Mouse (Mus musculus) kidney, postnatal 0 days (tissue): ENCODE measurements around the gene Cd151. TPM values are rescaled to one million over a fixed set of nuclear protein-coding genes. Genes with fewer than 3 reads are reported as not detected.

Experiments
- ATAC-seq: fragments of 200-750 bp; cut with Nextera tagmentation; replicated peaks from 2 replicates; pipeline ENCODE4 v1.8.0; 2017; ENCODE audit warnings: low read depth, moderate number of reproducible peaks, moderate TSS enrichment, moderate library complexity; ENCODE audit not compliant: low FRiP score
- DNase-seq: peaks from one replicate; pipeline ENCODE4 v3.0.0-alpha.2; 2016; ENCODE audit warnings: low spot score
- H3K27ac ChIP-seq: fragments of 300-500 bp; sonication (generic); 2 replicates; pipeline ENCODE4 v1.5.1; 2014; ENCODE audit warnings: mild to moderate bottlenecking
- H3K27me3 ChIP-seq: fragments of 300-500 bp; sonication (generic); 2 replicates; pipeline ENCODE4 v1.6.1; 2014; ENCODE audit warnings: low read length, mixed read lengths; ENCODE audit not compliant: insufficient read depth
- H3K36me3 ChIP-seq: fragments of 300-500 bp; sonication (generic); 2 replicates; pipeline ENCODE4 v1.6.1; 2014; ENCODE audit warnings: low read length, mixed read lengths; ENCODE audit not compliant: insufficient read depth
- H3K4me1 ChIP-seq: fragments of 300-500 bp; sonication (generic); replicated peaks from 2 replicates; pipeline ENCODE4 v1.6.1; 2014; ENCODE audit warnings: antibody characterized with exemption, low read length, mixed read lengths; ENCODE audit not compliant: insufficient read depth
- H3K4me2 ChIP-seq: fragments of 300-500 bp; sonication (generic); 2 replicates; pipeline ENCODE4 v1.6.1; 2014; ENCODE audit warnings: mild to moderate bottlenecking, low read length, moderate library complexity, mixed read lengths
- H3K4me3 ChIP-seq: fragments of 300-500 bp; sonication (generic); replicated peaks from 2 replicates; pipeline ENCODE4 v1.5.1; 2014; ENCODE audit warnings: low read depth, low read length
- H3K9ac ChIP-seq: fragments of 300-500 bp; sonication (generic); 2 replicates; pipeline ENCODE4 v1.6.1; 2014; ENCODE audit warnings: low read depth, low read length
- H3K9me3 ChIP-seq: fragments of 300-500 bp; sonication (generic); replicated peaks from 2 replicates; pipeline ENCODE4 v1.6.1; 2016; ENCODE audit warnings: low read length, inconsistent platforms, mixed read lengths
- CTCF ChIP-seq: IDR thresholded peaks from 2 replicates; pipeline ENCODE4 v1.5.1; 2016; ENCODE audit warnings: antibody characterized with exemption, low read depth, mild to moderate bottlenecking, moderate library complexity
- whole genome bisulfite sequencing: fragments of 180-500 bp; shearing (Covaris S2); extraction: QIAGEN DNeasy Blood & Tissue Kit; methylation state at CpG from one replicate; pipeline ENCODE4 v1.1.7; 2014; 5-methylcytosine and 5-hydroxymethylcytosine counted together
- polyA plus RNA-seq: library from polyadenylated mRNA; unstranded; fragments of >200 nt; fragmentation: Nextera tagmentation; extraction: Ambion mirVana; gene quantifications from 2 replicates; pipeline ENCODE4 v1.2.1, GENCODE M21; 2015

Cd151 gene
- polyA plus RNA-seq, 1 experiment from 2014 or later, result 36.1 TPM

DNA sequence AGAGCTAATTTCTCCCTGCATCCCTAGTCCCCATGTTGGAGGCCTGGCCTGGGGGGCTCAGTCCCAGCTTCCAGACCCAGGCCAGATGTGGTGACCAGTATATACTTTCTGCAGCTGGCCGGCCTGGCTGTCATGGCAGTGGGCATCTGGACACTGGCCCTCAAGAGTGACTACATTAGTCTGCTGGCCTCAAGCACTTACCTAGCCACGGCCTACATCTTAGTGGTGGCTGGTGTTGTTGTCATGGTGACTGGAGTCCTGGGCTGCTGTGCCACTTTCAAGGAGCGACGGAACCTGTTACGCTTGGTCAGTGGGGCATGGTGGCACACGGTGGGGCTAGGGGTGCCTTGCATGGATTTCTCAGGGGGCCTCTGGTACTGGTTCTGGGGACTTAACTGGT is 2.2 kb downstream of the Cd151 start:
- DNase-seq (no peak), ATAC-seq (no peak)
- TF ChIP-seq CTCF, result no peak
- Histone ChIP-seq H3K27ac (peak overlapping the region; percentile 96), H3K9ac (peak overlapping the region; percentile 80), H3K4me1 (peaks cover 51% of the 10 kb centered on the region), H3K36me3 (peaks cover 23% of the 10 kb centered on the region), H3K4me3 (peak overlapping the region; percentile 66; the same call in 1 of the 2 replicates), H3K4me2 (peak overlapping the region; percentile 85), H3K9me3 (no peaks in the 10 kb centered on the region), H3K27me3 (no peaks in the 10 kb centered on the region)
- 45% methylated on average over 6 of the region's 6 CpGs for WGBS

DNA sequence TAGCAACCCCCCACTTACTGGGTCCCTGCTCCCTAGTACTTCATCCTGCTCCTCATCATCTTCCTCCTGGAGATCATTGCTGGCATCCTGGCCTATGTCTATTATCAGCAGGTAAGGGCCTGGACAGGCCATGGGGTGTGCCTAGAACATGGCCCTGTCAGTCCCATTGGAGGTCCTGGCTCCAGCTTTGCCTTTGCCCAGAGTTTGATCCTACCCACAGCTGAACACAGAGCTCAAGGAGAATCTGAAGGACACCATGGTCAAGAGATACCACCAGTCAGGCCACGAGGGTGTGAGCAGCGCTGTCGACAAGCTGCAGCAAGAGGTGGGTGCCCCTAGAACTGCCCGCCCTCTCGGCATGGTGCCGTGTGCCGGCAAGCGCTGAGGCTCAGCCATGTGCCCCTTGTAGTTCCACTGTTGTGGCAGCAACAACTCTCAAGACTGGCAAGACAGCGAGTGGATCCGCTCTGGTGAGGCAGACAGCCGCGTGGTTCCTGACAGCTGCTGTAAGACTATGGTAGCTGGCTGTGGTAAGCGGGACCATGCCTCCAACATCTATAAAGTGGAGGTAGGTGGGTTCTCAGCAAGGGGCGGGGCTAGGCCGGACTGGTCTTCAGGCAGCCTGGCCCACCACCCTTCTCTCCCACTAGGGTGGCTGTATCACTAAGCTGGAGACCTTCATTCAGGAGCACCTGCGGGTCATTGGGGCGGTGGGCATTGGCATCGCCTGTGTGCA is 2.9 kb downstream of the Cd151 start:
- Histone ChIP-seq H3K4me3 (no peak overlapping the region), H3K9ac (no peak overlapping the region), H3K4me2 (peak overlapping the region; percentile 85; the same call in 1 of the 2 replicates), H3K36me3 (peaks cover 23% of the 10 kb centered on the region), H3K27me3 (no peaks in the 10 kb centered on the region), H3K4me1 (peaks cover 45% of the 10 kb centered on the region), H3K27ac (peak overlapping the region; percentile 42; the same call in 1 of the 2 replicates), H3K9me3 (no peaks in the 10 kb centered on the region)
- DNase-seq, result no peak
- TF ChIP-seq CTCF, result no peak
- ATAC-seq, result no peak
- WGBS, result 87% methylated on average over 18 of the region's 18 CpGs

DNA sequence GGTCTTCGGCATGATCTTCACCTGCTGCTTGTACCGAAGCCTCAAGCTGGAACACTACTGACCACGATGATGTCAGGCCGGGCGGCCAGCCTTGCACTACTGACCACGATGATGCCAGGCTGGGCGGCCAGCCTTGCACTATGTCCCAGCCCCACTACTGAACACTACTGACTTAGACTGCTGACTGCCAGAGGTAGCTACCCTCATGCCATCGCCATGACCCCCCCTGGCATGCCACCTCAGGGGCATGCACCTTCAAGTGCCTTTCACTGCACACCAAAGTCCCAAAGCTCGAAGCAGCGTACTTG is 3.4 kb downstream of the Cd151 start:
- Histone ChIP-seq H3K36me3 (peaks cover 23% of the 10 kb centered on the region), H3K27ac (no peak overlapping the region), H3K9ac (no peak overlapping the region), H3K9me3 (no peaks in the 10 kb centered on the region), H3K4me3 (no peak overlapping the region), H3K27me3 (no peaks in the 10 kb centered on the region), H3K4me2 (no peak overlapping the region), H3K4me1 (peaks cover 40% of the 10 kb centered on the region)
- DNase-seq (no peak), ATAC-seq (no peak)
- WGBS, result 91% methylated on average over 10 of the region's 10 CpGs
- no peak for TF ChIP-seq CTCF

DNA sequence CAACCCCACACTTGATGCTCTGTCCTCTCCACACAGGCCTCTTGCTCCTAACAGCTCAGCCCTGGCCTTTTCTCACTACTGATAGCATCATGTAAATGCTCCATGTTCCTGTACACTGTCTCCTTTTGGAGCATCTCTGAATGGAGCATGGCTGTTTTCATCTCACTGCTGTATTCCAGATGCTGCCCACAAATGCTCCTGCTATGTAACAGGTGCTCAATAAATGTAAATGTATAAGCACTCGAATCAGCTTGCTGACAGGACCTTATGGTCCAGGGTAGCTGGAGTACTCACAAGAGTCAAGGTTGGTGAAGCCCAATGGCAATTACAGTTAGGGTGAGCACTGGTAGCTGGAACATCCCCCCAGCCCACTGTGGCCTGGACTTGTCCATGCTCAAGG is 4.0 kb downstream of the Cd151 start:
- ATAC-seq (no peak), DNase-seq (no peak)
- Histone ChIP-seq H3K9ac (no peak overlapping the region), H3K4me3 (no peak overlapping the region), H3K4me2 (no peak overlapping the region), H3K4me1 (peaks cover 39% of the 10 kb centered on the region), H3K27ac (no peak overlapping the region), H3K27me3 (no peaks in the 10 kb centered on the region), H3K36me3 (peaks cover 23% of the 10 kb centered on the region), H3K9me3 (no peaks in the 10 kb centered on the region)
- no peak for TF ChIP-seq CTCF
- 88% methylated on average over 1 of the region's 1 CpGs for WGBS

DNA sequence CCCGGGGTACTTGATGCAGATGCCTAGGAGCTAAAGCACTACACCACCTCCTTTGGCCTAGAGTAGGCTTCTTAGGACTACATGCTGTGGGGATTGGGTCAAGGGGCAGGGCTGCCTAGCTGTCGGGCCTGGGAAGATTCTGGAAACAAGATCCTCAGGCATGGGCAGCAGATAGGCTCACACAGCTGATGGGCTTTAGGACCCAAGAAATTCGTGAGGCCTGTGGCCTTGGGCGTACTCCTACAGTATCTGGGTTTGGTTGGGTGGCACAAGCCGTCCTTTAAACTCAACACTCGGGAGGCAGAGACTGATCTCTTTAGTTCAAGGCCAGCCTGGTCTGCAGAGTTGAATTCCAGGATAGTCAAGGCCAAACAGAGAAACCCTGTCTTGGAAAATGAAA is 5.0 kb downstream of the Cd151 start:
- Histone ChIP-seq H3K4me1 (peaks cover 38% of the 10 kb centered on the region), H3K9me3 (no peaks in the 10 kb centered on the region), H3K9ac (no peak overlapping the region), H3K36me3 (peaks cover 23% of the 10 kb centered on the region), H3K4me2 (no peak overlapping the region), H3K27me3 (no peaks in the 10 kb centered on the region), H3K27ac (no peak overlapping the region), H3K4me3 (no peak overlapping the region)
- DNase-seq (no peak), ATAC-seq (no peak)
- TF ChIP-seq CTCF, result no peak
- WGBS, result 76% methylated on average over 6 of the region's 6 CpGs

DNA sequence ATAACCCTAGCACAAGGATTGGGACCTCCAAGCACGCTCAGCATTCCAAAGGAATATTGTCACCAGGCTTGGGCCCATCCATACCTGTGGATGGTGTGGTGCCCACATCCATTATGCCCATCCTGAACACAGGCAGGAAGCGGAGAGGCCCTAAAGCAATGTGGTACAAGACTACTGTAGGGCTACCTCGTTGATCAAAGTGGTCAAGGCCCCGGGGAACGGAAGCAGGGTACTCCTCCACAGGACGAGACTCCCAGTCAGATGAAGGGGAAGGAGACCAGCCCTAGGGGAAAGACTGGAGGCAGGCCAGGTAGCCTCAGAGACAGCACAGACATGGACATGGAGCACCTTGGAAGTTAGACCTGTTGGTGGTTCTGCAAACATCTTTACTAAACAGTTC is 5.6 kb downstream of the Cd151 start:
- Histone ChIP-seq H3K36me3 (peaks cover 23% of the 10 kb centered on the region), H3K4me3 (no peak overlapping the region), H3K9me3 (no peaks in the 10 kb centered on the region), H3K4me2 (no peak overlapping the region), H3K27ac (no peak overlapping the region), H3K4me1 (peaks cover 44% of the 10 kb centered on the region), H3K9ac (no peak overlapping the region), H3K27me3 (no peaks in the 10 kb centered on the region)
- WGBS, result 69% methylated on average over 6 of the region's 6 CpGs
- TF ChIP-seq CTCF, result no peak
- ATAC-seq (no peak), DNase-seq (no peak)

DNA sequence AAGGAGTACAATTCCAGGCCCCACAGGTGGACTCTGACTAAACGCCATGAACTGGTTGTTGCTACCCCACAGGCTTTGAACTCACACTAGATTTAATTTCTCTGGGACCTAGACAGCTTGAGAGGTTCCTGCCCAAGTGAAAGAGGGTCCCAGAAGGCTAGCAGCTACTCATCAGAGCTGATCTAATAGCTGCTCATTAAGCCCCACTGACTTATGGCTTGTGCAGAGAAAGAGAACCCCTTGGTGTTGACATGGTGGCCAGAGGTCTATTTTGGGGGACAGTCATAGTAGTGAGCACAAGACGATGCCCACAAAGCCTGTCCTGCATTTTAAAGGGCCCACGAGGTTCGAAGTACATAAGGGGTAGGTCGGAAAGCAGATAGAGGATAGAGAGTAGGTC is 7.0 kb downstream of the Cd151 start:
- H3K36me3 ChIP-seq, result peaks cover 23% of the 10 kb centered on the region
- peak overlapping the region; percentile 97 for H3K4me2 ChIP-seq
- 7% methylated on average over 5 of the region's 5 CpGs for WGBS
- H3K27ac ChIP-seq, result no peak overlapping the region
- no peaks in the 10 kb centered on the region for H3K27me3 ChIP-seq
- ATAC-seq (no peak), DNase-seq (no peak)
- no peaks in the 10 kb centered on the region for H3K9me3 ChIP-seq
- no peak for TF ChIP-seq CTCF
- H3K4me1 ChIP-seq, result peaks cover 33% of the 10 kb centered on the region
- peak overlapping the region; percentile 88 for H3K9ac ChIP-seq
- peak overlapping the region; percentile 77 for H3K4me3 ChIP-seq
